Mouse (Mus musculus) frontal cortex, postnatal 14 days (tissue): ENCODE data around the gene Bcat2.

Experiments
- DNase-seq, 2 experiments: peaks; one replicate each; pipeline ENCODE4 v3.0.0; 2022; ENCODE audit warnings: low spot score in 2 of 2

Bcat2 gene

DNA sequence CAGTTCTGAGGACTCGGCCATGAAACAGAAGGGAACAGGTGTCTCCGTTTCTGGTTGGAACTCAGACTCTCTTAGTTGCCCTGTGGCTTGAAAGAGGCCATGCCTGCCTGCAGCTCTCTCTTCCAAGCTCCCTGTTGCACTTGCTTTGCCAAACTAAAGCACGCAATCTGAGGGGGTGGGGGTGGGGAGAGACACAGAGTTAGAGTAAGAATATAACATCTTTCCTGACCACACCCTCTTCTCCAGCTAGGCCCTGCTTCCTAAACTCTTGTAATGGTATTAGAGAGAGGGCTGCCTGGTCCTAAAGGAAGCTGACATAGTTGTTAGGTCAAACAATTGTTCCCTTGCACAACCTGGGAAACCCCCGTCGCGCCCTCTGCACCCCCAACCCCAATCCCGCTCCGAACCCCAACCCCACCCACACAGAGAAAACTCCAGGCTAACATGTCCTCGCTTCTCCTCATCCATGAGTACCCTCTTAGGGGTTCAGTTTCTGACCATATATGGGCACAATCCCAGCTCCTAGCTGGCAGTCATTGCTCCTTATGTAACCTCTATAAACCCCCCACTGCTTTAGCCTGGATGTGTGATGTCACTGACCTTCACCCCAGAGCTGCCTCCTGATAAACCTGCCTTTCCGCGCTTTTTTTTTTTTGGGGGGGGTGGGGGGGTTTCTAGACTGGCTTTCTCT is 19.0 kb upstream of the Bcat2 start:
- no peak for DNase-seq

DNA sequence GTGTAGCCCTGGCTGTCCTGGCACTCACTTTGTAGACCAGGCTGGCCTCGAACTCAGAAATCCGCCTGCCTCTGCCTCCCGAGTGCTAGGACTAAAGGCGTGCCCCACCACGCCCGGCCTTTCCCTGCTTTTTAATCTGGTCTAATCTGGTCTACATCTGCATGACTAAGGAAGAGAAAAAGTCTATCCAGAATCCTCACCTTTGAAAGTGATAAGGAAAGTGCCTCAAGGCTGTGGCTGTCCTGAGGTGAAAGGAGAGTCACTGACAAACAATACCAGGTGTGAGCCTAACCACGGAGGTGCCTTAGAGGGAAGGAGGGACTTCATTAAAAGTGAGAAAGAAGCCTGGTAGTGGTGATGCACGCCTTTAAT is 18.5 kb upstream of the Bcat2 start:
- DNase-seq = no peak

DNA sequence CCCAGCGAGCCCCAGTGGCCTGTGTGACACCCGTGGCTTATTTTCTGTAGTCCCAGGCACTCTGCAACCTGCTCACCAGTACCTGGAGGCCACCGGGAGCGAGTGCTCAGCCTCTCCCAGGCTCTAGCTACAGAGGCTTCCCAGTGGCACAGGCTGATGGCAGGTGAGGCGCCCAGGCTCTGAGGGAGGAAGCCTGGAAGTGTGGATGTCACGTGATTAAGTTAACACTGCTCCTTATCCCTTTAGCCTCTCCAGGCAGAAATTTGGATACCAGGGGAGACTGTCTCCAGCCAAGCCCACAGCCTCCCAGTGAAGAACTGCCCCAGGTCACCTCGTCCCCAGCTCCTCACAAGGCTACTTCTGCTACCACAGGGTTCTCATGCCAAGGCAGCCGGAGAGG is 16.4 kb upstream of the Bcat2 start:
- DNase-seq = no peak

DNA sequence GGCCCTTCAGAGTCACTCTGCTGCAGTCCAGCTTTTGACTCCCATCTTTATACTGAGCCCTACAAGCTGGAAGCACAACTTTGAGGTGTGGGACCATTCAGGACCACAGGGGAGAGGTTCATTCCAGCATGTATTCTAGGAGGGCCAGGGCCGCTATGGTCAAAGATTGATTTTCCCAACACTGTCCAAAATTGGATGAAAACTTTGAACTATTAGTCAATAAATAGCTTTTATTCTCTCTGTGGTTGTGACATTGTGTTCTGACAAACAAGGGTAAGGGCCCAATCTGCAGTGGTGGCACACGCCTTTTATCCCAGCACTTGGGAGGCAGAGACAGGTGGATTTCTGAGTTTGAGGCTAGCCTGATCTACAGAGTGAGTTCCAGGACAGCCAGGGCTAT is 16.0 kb upstream of the Bcat2 start:
- no peak for DNase-seq

DNA sequence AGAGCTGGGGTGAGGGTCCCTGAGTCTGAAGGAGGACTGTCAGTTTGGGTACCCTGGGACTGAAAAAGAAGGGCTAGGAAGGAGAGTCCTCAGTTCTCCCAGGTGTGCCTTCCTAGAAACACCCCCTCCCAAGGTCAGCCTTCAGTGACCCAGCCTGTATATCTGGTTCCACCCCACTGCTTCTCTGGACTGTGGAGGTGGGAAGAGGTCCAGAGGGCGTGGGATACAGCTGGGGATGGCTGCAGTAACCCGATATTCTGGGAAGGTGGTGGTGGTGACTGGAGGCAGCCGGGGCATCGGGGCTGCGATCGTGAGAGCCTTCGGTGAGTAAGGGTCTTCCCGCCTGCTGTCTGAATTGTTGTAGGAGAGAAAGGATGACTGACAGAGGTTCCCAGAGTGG is 15.2 kb upstream of the Bcat2 start, which contains the start of gene Hsd17b14:
TSS of gene Hsd17b14 (plus strand) at position 150 of the 400 bp plus-strand sequence.
- DNase-seq = no peak

DNA sequence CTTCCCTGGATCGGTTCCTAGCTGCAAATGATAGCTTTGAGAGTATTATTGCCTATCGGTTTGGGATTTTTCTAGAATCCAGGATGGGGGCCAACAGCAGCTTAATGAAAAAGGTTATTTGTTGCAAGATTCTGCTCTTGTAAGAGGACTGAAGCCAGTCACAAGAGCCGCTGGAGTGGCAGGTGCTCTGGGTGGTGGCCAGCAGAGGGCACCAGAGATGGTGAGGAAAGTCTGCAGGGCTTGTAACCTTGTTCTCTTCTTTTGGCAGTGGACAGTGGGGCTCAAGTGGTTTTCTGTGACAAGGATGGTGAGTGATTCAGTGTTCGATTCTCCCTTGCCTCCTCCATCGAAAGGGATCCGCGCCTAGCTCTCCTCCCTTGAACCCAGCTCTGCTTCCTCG is 14.2 kb upstream of the Bcat2 start:
- DNase-seq = peak in 1 of 2 experiments; percentile 70

DNA sequence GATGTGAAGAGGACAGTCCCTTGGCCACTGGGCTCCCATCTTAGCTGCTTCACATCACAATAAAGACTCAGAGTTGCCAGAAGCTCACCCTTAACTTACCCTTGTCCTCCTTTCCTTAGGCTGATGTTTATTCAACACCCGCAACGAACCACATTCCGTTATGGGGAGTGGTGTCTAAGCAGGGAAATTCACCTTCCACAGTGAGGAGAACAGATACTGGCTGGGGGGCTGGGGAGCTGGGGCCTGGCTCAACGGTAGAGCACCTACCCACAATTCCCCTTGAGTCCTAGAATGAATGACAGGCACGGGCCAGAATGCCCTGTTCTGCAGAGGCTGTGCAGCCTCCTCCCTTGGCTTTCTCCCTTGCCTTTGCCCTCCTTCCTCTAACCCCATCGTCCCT is 11.0 kb upstream of the Bcat2 start:
- no peak for DNase-seq

DNA sequence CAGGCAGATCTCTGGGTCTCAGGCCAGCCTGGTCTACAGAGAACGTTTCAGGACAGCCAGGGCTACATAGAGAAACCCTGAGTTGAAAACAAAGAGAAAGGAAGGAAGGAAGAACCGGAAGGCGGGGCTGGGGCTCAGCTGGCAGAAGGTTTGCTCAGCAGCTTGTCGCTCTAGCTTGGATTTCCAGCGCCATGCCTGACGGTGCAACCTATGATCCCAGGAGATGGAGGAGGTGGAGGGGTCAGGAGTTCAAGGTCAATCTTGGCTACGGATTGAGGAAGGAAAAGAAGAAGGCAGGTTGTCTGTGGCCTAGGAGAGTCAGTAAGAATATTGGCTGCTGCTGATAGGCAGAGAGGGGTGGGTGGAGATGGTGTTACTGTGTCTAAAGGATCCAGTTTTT is 9.7 kb upstream of the Bcat2 start:
- DNase-seq = no peak

DNA sequence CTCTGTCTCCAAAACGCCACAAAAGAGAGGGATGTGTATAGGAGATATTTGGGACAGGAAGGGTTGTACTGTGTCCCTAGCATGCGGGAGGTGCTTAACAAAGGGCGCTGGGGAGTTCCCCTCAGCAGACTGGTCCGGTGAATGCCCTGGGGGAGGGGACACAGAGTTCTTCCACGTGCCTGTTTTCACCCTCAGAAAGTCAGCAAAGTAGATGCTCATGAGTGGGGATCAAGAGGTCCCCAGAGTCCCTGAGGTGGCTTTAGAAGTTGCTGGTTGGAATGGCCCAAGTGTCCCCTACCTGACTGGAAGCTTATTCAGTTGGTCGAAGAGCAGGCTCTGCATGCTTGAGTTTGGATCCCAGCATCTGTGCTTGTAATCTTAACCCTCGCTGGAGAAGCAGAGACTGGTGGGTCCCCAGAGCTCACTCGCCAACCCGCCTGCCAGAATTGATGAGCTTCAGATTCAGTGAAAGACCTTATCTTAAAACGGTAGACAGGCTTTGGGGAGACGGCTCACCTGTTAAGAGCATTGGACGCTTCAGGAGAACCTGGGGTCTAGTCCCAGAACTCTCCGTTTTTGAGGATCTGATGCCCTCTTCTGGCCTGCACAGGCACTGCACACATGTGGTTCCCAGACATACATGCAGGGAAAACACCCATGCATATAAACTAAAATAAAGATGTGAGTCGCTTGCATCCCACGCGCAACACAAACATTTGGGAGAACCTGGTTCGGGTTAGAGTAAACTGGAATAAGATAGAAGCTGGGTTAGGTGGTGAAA is 8.9 kb upstream of the Bcat2 start:
- peak; percentile 58 to 80 for DNase-seq

DNA sequence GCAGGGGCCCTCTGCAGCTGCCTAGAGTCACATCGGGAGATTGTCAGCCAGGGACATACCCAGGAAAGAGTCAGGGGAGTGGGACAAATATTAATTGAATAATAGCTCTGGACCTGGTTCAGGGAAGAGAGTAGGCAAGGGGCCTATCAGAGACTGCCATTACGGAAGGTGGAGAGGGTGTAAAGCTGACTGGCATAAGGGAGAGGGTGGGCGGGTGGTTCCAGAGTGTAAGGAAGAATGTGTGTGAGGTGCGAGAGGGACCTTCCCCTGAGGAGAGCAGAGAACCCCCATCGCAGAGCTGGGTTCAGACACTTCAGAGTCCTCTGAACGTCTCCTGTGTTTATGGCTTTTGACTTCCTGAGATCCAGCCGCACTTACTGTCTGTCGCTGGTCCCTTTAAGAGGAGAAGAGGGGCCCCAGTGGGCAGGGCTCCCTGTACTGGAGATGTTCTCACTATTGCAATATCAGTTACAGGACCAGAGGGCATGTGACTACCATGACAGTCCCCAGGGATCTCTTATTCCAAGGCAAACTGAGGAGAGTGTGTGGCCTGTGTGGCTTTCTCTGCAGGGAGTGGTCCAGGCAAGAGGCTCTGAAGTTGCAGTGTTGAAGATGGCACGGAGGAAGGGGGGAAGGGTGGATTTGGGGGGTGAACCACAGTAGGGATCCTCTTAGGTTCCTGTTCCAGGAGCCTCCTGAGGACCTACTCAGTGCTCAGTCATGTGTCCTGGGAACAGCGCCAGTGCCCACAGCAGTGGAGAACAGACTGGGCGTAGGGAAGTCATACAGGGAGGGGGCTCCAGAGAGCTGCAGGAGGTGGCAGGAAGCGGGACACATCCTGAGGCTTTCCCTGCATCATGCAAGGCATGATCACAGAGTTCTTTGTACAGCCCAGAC is 8.1 kb upstream of the Bcat2 start:
- DNase-seq = no peak

DNA sequence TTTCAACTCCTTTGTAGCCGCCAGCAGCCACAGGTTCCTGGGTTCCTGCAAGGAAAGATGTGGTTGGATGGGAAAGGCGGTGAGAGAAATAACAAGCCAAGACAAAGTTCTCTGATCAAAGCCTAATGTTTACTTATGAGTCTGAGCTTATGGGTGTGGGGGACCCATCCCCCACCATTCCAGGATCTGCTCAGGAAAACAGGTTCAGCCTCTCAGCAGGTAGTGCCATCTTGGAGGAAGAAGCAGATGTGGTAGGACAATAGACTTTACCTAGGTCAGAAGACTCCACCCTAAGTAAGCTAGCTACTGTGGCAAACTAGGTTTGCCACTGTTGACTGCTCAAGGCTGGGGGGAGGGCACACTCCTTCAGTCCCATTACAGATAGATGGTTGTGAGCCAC is 5.1 kb upstream of the Bcat2 start:
- no peak for DNase-seq

DNA sequence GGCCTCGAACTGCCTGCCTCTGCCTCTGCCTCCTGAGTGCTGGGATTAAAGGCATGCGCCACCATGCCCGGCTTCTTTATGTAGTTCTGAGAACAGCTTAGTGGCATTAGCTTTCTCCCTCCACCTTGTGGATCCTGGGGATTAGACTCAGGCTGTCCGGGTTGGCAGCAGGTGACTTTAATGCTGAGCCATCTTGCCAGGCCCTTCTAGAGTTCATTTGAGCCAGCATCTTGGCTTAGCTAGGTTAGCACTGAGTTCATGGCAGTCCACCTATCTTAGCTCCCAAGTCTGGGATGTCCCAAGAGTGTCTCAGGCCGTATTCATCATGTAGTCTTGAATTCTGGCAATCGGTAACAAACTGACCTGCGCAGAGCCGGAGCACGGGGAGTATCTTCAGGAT is 4.5 kb upstream of the Bcat2 start:
- DNase-seq = no peak

DNA sequence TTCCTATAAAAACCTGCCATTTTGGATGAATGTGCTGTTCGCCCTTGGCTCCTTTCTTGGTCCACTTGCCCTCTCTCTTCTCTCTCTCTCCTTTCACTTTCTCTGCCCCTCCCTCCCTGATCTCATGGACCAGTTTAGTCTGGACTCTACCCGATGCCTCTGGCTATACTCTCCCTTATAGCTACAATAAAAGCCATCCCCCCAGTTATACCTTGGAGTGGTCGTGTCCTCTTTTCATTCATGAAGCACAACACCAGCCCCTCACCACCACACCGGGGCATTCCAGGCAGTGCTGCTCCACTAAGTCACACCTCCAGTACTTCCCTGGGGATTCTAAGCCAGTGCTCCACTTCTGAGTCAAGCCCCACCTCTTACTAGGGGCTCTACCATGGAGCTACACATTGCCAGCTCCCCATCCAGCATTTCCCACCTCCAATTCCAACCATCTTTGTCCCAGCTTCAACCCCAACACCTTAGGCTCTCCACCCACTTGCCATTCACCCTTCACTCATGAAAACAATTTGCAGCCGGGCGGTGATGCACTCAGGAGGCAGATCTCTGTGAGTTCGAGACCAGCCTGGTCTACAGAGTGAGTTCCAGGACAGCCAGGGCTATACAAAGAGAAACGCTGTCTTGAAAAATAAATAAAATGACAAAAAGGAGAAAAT is 2.7 kb upstream of the Bcat2 start:
- no peak for DNase-seq

DNA sequence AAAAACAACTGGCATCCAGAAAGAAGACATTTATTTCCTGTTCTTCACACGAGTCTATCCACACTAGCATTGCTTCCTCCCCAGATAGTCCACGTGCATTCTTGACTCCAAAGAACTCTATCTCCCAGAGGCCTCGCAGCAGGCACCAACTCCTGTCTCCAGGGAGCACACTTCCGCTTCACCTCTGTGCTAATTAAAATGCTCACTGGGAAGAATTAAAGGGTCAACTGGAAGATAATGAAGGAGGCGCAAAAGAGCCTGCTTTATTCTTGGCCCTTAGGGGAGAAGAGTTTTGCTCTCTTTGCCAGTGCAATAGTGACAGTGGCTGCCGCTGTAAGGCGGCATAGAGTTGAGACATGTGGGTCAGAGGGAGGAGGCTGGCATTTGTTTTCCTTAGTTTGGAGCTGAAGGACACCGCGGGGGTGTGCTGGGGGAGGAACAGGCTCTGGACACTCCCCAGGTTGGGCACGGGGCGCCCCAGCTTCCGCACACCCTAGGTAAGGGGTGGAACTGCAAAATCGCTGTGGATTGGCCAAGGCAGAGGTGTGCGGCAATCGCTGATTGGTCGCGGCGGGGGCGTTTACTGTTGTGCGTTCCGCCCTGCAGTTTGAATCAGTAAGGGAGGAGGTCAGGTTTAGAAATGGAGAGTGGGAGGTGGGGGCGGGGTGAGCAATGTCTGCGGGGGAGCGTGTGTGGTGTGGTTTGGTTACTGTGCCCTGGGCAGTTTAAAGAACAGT is 2.0 kb upstream of the Bcat2 start:
- DNase-seq = peak; percentile 81 to 83

DNA sequence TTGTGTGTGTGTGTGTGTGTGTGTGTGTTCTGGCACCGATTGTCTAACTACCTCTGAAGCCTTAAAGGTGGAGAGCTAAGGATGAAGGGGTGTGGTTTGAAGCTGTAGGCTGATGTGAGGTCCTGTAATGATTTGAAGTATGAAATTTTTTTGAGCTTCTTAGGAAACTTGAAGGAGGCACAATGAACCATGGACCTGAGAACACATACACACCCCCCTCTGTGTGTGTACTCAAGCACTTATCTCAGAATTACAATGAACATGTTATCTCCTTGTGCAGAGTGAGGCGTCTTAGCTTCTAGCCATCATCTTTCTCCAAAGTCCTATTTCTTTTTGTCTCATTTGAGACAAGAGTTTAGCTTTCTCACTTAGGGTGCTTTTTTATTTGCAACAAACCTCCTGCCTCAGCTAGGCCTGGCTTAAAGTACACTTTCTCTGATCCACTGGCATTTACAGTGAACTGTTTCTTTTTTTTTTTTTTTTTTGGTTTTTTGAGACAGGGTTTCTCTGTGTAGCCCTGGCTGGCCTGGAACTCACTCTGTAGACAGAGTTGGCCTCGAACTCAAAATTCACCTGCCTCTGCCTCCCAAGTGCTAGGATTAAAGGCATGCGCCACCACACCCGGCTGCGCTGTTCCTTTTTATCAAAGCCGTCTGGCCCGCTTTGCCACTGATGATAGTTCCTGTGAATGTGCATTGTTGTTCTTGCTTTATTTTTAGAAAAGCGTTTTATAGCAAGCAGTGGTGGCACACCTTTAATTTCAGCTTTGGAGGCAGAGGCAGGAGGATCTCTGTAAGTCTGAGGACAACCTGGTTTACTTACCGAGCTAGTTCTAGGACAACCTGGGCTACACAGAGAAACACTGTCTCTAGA is 1.1 kb upstream of the Bcat2 start:
- DNase-seq = no peak

DNA sequence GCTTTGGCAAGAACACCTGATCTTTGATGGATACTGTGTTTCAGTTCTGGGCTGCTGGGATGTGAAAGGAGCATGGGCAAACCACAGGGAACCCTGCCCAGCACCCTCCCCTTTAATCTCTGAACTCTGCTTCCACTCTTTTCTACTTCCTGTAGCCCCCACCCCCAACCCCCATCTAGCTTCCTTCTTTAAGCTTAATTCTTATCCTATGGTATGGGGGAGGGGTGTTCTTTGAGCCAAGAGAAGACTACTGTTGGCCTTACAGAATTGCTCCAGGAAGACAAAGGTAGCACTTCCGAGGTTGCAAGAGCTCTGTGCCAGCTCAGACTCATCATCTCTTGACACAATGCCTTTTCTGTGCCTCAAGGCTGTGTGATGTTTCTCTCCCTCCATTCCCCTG is 2.0 kb downstream of the Bcat2 start:
- DNase-seq = no peak

DNA sequence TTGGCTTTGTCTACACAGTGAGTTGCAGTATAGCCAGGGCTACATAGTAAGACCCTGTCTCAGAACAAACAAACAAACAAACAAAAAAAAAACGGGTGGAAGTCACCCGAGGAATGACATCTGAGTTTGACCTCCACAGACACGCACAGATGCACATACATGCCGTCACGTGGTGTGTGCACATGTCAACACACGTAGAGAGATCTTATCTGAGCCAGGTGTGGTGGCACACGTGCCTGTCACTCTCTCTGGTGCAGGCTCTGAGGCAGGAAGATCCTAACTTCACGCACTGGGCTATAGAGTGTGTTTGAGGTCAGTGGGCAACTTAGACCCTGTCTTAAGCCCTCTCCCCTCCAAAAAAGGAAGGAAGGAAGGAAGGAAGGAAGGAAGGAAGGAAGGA is 4.0 kb downstream of the Bcat2 start:
- no peak for DNase-seq

DNA sequence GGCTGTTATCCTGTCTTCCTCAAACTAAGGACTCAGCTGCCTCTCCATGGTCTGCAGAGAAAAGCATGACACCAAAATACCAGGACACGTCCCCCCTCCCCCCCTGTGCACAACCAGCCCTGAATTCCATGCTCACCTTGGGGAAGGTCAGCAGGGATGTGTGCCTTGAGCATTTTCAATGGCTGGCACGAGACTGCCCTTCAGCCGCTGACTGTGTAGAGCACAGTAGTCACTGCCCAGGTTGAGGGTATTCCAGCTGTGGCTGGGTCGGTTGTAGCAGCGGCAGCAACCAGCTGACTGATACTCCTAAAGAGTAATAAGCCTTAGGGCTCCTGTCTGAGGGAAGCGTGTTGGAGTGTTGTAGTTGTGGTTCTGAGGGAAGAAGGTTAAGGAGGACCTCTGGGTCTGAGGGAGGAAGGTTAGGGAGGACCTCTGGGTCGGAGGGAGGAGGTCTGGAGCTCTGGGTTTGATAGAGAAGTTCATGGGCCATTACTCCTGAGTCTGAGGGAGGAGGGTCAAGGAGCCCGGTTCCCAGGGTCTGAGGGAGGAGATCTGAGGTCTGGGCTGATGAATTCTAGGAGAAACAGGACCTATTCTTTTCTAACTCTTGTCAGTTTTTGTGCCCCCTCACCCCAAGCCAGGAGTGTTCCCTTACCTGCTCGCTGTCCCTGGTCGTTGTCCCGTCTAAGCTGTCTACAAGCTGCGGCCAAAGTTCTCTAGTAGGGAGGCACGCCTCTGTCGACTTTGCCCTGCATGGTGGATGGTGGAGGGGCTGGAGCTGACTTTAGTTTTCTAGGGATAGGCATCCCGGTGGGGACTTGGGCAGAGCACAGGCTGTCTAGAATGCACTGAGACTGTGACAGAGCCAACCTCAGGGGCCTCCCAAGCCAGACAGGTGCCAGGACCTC is 4.8 kb downstream of the Bcat2 start:
- DNase-seq = no peak

DNA sequence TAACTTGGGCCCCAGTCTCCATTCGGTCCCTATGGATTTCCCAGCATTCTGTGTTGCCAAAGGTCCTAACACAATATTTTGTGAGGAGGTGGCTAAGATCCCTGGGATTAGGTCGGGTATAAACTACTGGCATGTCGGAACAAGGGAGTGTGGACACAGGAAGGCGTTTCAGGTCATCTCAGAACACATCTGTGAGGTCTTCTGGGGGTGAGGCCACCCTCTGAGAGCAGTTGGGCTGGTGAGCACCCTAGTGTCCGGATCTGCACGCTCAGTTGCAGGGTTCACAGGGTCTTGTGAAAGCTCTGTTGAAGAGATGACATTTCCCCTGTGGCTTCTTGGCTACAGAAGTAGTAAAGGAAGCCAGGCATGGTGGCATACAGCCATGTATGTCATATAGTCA is 16.0 kb downstream of the Bcat2 start:
- DNase-seq = no peak
